Mouse (Mus musculus) heart, adult 18-20 months (tissue): Measurements from ENCODE around the gene Klhl3. TPM values are rescaled to one million over a fixed set of nuclear protein-coding genes. Genes with fewer than 3 reads are reported as not detected.

Experiments used
- DNase-seq, 2 experiments: peaks; one replicate each; pipeline ENCODE4 v3.0.0; 2021 to 2022; ENCODE audit warnings: mixed read lengths in 1 of 2
- microRNA-seq, 2 experiments: library from miRNA; unstranded; fragments of <30 nt; microRNA quantifications; one replicate each; pipeline ENCODE4 v1.2.0; 2022
- total RNA-seq, 2 experiments: library from RNA; stranded (reverse); gene quantifications; 2 replicates each; pipeline ENCODE4 v1.2.3; 2021

Gene Klhl3
- total RNA-seq, 2 experiments from 2014 or later = 2.7 to 3.5 TPM

GRCm38 (mm10) chr13:57959806-57960205 lies 153.6 kb downstream of the Klhl3 start:
- no peak for DNase-seq

Small RNA genes lying within 50 kb of the gene (microRNA-seq; reads per million reads assigned to microRNA genes)
- gene Mir874 = 234 to 520 reads per million in 2 experiments

Other genes starting within 250 kb of the Klhl3 start
- under 1 TPM; 0.10 to 0.17 TPM for gene Spock1, start 205.3 kb downstream of the Klhl3 start, total RNA-seq
- 10 to 100 TPM; 69.3 to 72.8 TPM for gene Hnrnpa0, start 15.0 kb upstream of the Klhl3 start, total RNA-seq
- 10 to 100 TPM; 23.9 to 26.6 TPM for gene Idnk, start 44.1 kb upstream of the Klhl3 start, total RNA-seq
- 10 to 100 TPM; 52.6 to 56.0 TPM for gene Ubqln1, start 102.1 kb upstream of the Klhl3 start, total RNA-seq
- gene Gkap1, start 162.1 kb upstream of the Klhl3 start, total RNA-seq = 10 to 100 TPM; 22.9 to 28.5 TPM
- gene Kif27, start 245.5 kb upstream of the Klhl3 start, total RNA-seq = under 1 TPM in 1 of 2 experiments, not detected in 1; 0.13 TPM